Mouse (Mus musculus) brain, embryonic 14.5 days (tissue): ENCODE data around the gene Lmx1a.

Source experiments
- CTCF ChIP-seq: fragments of 200-500 bp; IDR thresholded peaks from 2 replicates; pipeline ENCODE4 v1.5.1; 2012; ENCODE audit warnings: inconsistent platforms, mild to moderate bottlenecking, moderate library complexity, borderline replicate concordance; ENCODE audit not compliant: insufficient read depth, insufficient read length; ENCODE audit errors: extremely low read depth
- POLR2A ChIP-seq: fragments of 200-500 bp; IDR thresholded peaks from 2 replicates; pipeline ENCODE4 v1.6.1; 2012; ENCODE audit warnings: mild to moderate bottlenecking, inconsistent platforms, borderline replicate concordance; ENCODE audit not compliant: poor library complexity, insufficient read depth, insufficient read length, severe bottlenecking; ENCODE audit errors: extremely low read depth

DNA sequence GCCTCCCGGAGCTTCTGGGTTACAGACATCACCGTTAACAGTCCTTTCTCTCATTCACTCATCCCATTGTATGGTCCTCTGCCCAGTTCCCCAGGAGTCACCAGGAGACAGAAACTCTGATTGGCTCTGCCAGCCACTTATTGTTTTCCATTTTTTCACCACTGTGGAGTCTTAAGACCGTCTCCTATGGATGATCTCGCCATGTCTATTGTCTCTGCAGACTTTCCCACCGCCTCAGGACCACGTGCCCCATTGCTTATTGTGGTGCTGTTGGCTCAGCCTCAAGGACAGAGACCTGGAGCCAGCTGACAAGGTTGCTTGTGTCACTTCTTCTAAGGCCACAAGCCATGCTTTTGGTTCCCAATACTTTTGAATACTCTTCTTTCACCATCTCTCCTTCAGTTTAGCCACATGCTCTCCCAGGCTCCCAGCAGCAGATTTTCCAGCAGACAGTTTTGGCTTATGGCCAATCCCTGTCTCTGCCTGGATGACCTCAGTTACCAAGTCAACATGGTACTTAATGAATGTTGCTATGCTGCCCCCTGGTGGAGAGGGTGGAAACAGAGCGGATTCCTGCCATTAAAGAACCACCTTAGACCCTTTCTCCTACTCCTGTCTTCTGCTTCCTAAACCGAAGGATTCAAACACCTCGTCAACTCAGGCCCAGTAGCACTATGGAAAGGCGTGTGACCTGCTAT lies 92.9 kb downstream of the Lmx1a start:
- peak; percentile 65; the same call in 1 of the 2 replicates for TF ChIP-seq CTCF
- TF ChIP-seq POLR2A, result no peak
